Mouse (Mus musculus): ENCODE data around the gene Pkp1.

DNA sequence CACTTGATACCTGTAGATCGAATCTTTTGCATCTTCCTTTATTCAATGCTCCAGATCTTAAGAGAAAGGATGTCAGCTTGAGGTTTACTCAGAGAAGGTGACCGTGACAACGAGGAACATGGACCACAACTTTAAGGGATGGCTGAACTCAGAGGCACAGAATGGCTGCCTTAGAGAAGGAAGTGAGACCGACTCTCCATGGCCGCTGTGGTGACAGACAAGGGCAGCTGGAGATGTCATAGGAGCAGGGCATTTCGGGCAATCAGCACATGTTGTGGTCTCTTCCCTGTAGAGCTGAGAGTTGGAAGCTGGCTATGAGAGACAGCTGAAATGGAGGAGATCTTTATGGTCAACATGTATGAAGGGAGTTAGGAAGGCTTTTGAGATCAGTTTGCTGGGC is 54.2 kb downstream of the Pkp1 start:
- no peak for TF ChIP-seq POLR2A (IDR thresholded peaks at IDR 0.05; ENCODE audit: borderline replicate concordance, control insufficient read depth, low read depth, low read length)
- TF ChIP-seq CTCF (IDR thresholded peaks at IDR 0.05; ENCODE audit: control insufficient read depth, insufficient read depth, low read length) = no peak
